Mouse (Mus musculus) hindbrain, embryonic 14.5 days (tissue): Measurements from ENCODE around the gene Zfp593. TPM values are rescaled to one million over a fixed set of nuclear protein-coding genes. Genes with fewer than 3 reads are reported as not detected.

Source experiments
- ATAC-seq: fragments of 200-750 bp; cut with Nextera tagmentation; 2 replicates; pipeline ENCODE4 v1.8.0; 2017; ENCODE audit warnings: moderate number of reproducible peaks, mild to moderate bottlenecking, moderate TSS enrichment, moderate library complexity; ENCODE audit not compliant: low FRiP score
- DNase-seq: peaks from one replicate; pipeline ENCODE4 v3.0.0-alpha.2; 2015; ENCODE audit warnings: low spot score
- H3K27ac ChIP-seq: fragments of 300-500 bp; sonication (generic); 2 replicates; pipeline ENCODE4 v1.5.1; 2014; ENCODE audit warnings: mild to moderate bottlenecking, moderate library complexity
- H3K27me3 ChIP-seq: fragments of 300-500 bp; sonication (generic); 2 replicates; pipeline ENCODE4 v1.6.1; 2014; ENCODE audit warnings: mild to moderate bottlenecking, low read length, mixed read lengths; ENCODE audit not compliant: control insufficient read depth, insufficient read depth
- H3K36me3 ChIP-seq: fragments of 300-500 bp; sonication (generic); replicated peaks from 2 replicates; pipeline ENCODE4 v1.6.1; 2014; ENCODE audit not compliant: control insufficient read depth, insufficient read depth
- H3K4me1 ChIP-seq: fragments of 300-500 bp; sonication (generic); replicated peaks from 2 replicates; pipeline ENCODE4 v1.6.1; 2014; ENCODE audit warnings: antibody characterized with exemption, low read length, mixed read lengths; ENCODE audit not compliant: control insufficient read depth, insufficient read depth
- H3K4me2 ChIP-seq: fragments of 300-500 bp; sonication (generic); replicated peaks from 2 replicates; pipeline ENCODE4 v1.6.1; 2014; ENCODE audit warnings: mild to moderate bottlenecking, moderate library complexity
- H3K4me3 ChIP-seq: fragments of 300-500 bp; sonication (generic); replicated peaks from 2 replicates; pipeline ENCODE4 v1.5.1; 2014; ENCODE audit warnings: mild to moderate bottlenecking, low read length
- H3K9ac ChIP-seq: fragments of 300-500 bp; sonication (generic); 2 replicates; pipeline ENCODE4 v1.6.1; 2014
- H3K9me3 ChIP-seq: fragments of 300-500 bp; sonication (generic); 2 replicates; pipeline ENCODE4 v1.6.1; 2016; ENCODE audit warnings: low read length; ENCODE audit not compliant: control insufficient read depth
- WGBS: fragments of 180-500 bp; shearing (Covaris S2); extraction: QIAGEN DNeasy Blood & Tissue Kit; methylation state at CpG from one replicate; pipeline ENCODE4 v1.1.7; 2014; 5-methylcytosine and 5-hydroxymethylcytosine counted together
- polyA plus RNA-seq: library from polyadenylated mRNA; unstranded; fragments of >200 nt; fragmentation: Nextera tagmentation; extraction: Ambion mirVana; gene quantifications from 2 replicates; pipeline ENCODE4 v1.2.1, GENCODE M21; 2014

The Zfp593 gene
- polyA plus RNA-seq, 1 experiment from 2014 or later: 14.4 TPM

DNA sequence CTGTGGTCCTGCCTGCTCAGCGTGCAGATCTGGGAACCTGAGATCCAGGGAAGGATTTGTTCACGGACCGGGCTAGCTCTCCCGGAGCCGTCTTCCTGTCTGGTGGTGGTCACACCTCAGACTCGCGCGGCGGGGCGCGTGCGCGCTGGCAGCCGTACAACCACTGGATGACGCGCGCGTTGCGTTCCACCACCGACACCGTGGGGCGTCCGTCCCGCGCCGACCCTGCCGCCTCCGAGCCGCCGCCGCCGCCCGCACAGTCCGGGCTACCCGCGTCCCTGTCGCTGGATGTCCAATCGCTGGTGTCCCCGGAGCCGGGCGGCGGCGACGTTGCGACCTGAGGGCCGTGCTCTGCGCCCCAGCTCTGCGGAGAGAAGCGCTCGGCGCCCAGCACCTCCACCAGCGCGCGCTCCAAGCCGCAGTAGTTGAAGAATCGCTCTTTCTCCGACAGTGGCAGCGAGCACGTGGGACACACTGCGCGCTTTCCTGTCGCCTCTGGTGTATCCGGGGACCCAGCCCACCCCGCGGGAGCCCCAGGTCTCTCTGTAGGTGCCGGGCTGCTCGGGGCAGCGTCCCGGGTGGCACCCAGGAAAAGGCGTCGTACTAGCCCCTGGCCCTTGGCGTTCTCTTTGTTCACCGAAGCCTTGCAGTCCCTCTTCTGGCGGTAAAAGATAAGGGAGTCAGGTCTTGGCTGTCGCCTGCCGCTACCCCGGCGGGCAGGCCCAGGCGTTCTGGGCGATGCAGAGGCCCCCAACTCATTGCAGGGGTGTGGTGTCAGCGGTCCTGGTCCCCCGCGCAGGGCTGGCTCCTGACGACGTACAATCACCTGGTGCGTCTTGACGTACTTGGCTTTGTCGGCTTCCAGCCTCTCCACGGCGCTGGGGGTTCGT is 6.1 kb upstream of the Zfp593 start:
- under 1% methylated on average over 91 of the region's 91 CpGs for WGBS
- peak; percentile 78 for DNase-seq
- Histone ChIP-seq H3K27me3 (peaks cover 83% of the 10 kb centered on the region), H3K4me1 (peaks cover 30% of the 10 kb centered on the region), H3K27ac (peak overlapping the region; percentile 88), H3K9me3 (no peaks in the 10 kb centered on the region), H3K4me2 (peak overlapping the region; percentile 88), H3K4me3 (peak overlapping the region; percentile 61), H3K9ac (peak overlapping the region; percentile 80), H3K36me3 (no peaks in the 10 kb centered on the region)
- ATAC-seq: peak; percentile 42

DNA sequence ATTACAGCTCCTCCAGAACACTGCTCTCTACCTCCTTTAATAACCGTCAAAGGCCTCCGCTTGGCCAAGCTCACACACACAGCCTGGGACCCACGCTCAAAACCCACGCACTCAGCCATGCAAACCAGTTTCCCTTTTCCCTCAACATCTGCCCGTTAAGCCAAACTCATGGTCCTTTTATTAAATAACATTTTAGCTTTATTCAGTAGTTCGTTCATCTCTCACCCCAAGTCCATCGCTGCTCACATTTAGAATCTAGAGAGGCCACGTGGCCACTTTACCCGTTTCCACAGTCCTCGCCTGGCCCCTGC is 5.5 kb upstream of the Zfp593 start:
- ATAC-seq: no peak
- 8% methylated on average over 10 of the region's 10 CpGs for whole genome bisulfite sequencing
- peak overlapping the region; percentile 80 for H3K9ac ChIP-seq
- H3K9me3 ChIP-seq: no peaks in the 10 kb centered on the region
- H3K4me2 ChIP-seq: peak overlapping the region; percentile 88
- H3K27me3 ChIP-seq: peaks cover 78% of the 10 kb centered on the region
- H3K27ac ChIP-seq: peak overlapping the region; percentile 88
- peak overlapping the region; percentile 61 for H3K4me3 ChIP-seq
- H3K36me3 ChIP-seq: no peaks in the 10 kb centered on the region
- peaks cover 36% of the 10 kb centered on the region for H3K4me1 ChIP-seq
- DNase-seq: peak; percentile 34

DNA sequence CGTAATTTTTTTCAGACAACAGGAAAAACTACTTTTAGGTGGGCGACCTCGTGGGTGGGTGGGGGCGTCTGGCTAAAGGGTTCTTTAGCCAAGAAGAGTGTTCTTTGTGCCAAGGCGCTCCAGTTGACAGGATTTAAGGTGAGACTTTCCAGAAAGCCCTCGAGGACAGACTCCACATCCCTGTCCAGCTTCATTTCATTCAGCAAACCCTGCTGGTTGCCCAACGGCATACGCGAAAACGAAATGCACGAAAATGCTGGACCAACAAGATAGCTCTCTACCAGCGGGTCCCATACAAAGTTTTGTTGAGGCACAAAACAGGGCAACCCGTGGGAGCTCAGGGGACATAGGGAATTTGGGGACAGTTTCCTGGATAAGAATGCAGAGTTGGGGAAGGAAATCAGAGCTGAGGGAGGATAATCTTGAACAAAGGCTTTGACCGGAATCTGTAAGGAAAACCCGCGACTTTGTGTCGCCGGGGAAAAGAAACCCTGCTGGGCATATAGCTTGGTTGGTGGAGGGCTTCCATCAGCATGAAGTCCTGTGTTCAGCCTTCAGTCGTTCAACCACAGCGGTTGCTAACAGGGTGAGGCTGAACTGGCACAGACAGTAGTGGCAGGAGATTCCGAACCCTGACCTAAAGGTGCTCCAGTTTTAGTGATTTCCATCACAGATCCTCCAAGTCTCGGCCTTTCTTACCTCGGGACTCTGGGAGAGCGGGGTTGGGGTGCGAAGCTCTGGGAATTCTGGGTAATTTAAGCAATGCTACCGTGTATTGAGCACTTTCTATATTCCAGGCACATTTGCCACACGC is 4.9 kb upstream of the Zfp593 start:
- Histone ChIP-seq H3K9ac (peak overlapping the region; percentile 80), H3K27me3 (peaks cover 73% of the 10 kb centered on the region), H3K36me3 (no peaks in the 10 kb centered on the region), H3K27ac (0 out of 2 replicates have a peak overlapping the region, but pooled peaks have one; percentile 88), H3K4me1 (peaks cover 37% of the 10 kb centered on the region), H3K4me3 (peak overlapping the region; percentile 61), H3K9me3 (no peaks in the 10 kb centered on the region), H3K4me2 (peak overlapping the region; percentile 88)
- 5% methylated on average over 27 of the region's 27 CpGs for WGBS
- ATAC-seq (no peak), DNase-seq (no peak)

DNA sequence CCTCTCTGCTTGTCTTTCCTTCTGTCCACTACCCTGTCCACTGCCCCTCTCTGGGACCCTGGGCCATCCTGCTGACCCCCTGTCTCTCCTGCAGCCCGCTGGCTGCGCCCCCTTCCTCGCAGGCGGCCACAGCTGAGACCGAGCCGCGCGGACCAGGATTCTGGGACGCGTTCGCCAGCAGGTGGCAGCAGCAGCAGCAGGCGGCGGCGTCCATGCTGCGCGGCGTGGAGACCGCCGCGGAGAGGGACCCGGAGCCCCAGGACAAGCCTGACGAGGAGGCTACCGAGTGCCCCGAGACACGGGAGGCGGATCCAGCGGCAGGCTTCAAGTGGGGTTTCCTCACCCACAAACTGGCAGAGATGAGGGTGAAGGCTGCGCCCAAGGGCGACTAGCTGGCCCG is 4.3 kb upstream of the Zfp593 start:
- WGBS: 1% methylated on average over 30 of the region's 30 CpGs
- ATAC-seq: peak; percentile 49; the same call in 1 of the 2 replicates
- no peak overlapping the region for H3K27ac ChIP-seq
- peak overlapping the region; percentile 80 for H3K9ac ChIP-seq
- peak; percentile 79 for DNase-seq
- H3K4me3 ChIP-seq: peak overlapping the region; percentile 61
- no peaks in the 10 kb centered on the region for H3K36me3 ChIP-seq
- peak overlapping the region; percentile 88 for H3K4me2 ChIP-seq
- peaks cover 69% of the 10 kb centered on the region for H3K27me3 ChIP-seq
- no peaks in the 10 kb centered on the region for H3K9me3 ChIP-seq
- peaks cover 40% of the 10 kb centered on the region for H3K4me1 ChIP-seq

DNA sequence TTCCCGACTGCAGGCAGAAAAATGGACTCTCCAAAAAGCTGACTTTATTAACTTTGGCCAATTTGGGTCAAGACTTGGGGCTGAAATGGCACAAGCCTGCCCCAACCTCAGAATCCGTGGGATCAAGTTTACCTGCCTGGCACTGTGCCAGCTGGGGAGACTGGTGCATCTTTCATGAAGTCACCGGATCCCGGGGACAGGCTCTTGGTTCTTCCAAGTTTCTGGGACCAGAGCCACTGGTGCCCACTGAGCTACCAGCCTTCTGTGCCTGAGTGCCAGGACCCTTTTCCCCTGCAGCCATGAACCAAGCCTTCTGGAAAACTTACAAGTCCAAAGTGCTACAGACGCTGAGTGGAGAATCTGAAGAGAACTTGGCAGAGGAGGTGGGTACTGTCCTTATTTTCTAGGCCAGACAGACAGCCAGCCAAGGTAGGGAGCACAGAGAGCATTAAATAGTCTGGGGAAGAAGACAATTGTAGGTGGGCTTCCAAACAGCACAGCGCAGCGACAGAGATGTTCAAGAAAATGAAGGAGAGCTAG is 1.4 kb upstream of the Zfp593 start, which contains the start of gene Gm30191:
TSS of gene Gm30191 (plus strand) at position 217 of the 540 bp plus-strand sequence.
- peak within 1 kb of the TSS; percentile 85 for H3K4me3 ChIP-seq
- ATAC-seq (no peak), DNase-seq (no peak)
- no peaks in the 10 kb centered on the region for H3K36me3 ChIP-seq
- H3K4me2 ChIP-seq: peak within 1 kb of the TSS; percentile 98
- no peaks in the 10 kb centered on the region for H3K9me3 ChIP-seq
- H3K9ac ChIP-seq: peak within 1 kb of the TSS; percentile 83
- H3K4me1 ChIP-seq: peaks cover 39% of the 10 kb centered on the region
- no peak within 1 kb of the TSS for H3K27ac ChIP-seq
- 64% methylated on average over 7 of the region's 7 CpGs for WGBS
- H3K27me3 ChIP-seq: peaks cover 41% of the 10 kb centered on the region

DNA sequence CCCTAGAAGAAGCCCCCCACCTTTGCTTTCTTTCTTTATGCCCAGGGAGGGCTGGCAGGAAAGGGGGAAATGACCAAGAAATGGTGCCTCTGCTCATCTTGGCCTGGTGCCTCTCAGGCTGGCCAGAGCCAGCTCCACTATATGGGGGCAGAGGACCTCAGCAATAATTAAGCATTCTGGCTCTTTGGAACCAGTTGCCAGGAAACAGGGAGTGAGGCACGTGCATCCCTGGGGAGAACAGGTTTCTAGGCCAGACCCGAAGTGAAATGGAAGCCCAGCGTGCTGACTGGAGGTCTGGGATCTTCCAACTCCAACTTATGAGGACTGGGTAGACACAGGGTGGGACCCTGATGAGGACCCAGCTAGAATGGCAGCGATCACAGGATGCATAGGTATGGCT is 864 bp upstream of the Zfp593 start:
- no peak overlapping the region for H3K27ac ChIP-seq

DNA sequence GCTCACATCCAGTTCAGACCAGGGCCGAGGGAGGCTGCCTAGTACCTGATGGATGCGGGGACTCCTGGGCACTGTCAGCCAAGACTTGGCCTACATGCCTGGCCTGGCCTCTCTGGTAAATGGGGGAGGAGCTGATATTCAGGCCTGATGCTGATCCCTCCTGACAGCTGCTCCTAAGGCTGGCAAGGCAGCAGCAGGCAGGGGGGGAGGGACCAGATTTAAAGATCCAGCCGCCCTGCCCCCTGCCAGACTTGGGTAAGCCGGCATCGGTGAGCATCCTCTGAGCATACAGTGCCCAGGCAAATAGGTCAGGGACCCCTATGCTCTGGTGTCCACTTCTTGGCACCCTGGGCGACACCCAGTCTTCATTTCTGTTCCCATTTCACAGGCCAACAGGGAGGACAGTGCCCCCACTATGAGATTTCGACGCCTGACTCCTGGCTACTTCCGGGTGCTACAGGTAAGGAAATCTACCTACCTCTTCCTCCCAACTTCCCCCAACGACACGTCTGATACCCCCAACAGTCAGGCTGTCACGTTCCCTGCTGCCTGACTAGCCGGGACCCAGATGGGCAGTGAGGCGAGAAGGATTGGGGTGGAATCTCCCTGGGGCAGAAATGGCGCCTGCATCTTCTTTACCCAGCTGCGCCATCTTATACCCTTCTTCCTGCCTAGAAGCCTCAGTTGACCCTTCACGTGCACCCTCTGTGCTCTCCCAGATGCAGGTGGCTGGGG is 1.7 kb downstream of the Zfp593 start, which contains the start of gene E130218I03Rik:
TSS of gene E130218I03Rik (plus strand) at position 147 of the 735 bp plus-strand sequence.
- ATAC-seq (no peak), DNase-seq (no peak)
- Histone ChIP-seq H3K27me3 (peaks cover 16% of the 10 kb centered on the region), H3K36me3 (no peaks in the 10 kb centered on the region), H3K9me3 (no peaks in the 10 kb centered on the region), H3K9ac (no peak within 1 kb of the TSS; the same call in 1 of the 2 replicates), H3K27ac (no peak within 1 kb of the TSS), H3K4me1 (peaks cover 17% of the 10 kb centered on the region), H3K4me3 (peak within 1 kb of the TSS; percentile 85; the same call in 1 of the 2 replicates), H3K4me2 (peak within 1 kb of the TSS; percentile 98)
- 92% methylated on average over 17 of the region's 17 CpGs for WGBS

More for the DNA sequence above, 864 bp upstream of the Zfp593 start:
- peaks cover 36% of the 10 kb centered on the region for H3K27me3 ChIP-seq
- peak overlapping the region; percentile 98 for H3K4me2 ChIP-seq
- H3K4me1 ChIP-seq: peaks cover 35% of the 10 kb centered on the region
- H3K4me3 ChIP-seq: no peak overlapping the region
- no peaks in the 10 kb centered on the region for H3K9me3 ChIP-seq
- no peak overlapping the region for H3K9ac ChIP-seq
- WGBS: 21% methylated on average over 4 of the region's 4 CpGs
- DNase-seq (peak; percentile 57), ATAC-seq (peak; percentile 18; the same call in 1 of the 2 replicates)
- no peaks in the 10 kb centered on the region for H3K36me3 ChIP-seq

DNA sequence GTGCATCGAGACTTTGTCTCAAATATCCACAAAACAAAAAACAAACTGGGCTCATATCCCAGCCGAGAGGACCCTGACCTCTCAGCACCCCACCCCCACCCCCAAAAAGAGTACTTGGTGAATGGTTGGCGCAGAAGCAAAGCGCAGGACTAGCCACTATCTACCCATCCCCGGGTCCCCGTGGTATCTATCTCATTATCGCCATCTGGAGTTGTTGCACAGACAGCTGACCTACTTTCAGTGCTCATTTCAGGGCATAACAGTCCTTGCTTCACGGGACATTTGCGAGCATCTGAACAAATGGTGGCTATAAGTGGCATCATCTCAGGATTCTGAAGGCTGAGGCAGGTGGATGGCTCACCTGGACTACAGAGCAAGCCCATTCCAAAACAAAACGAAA is 6.7 kb downstream of the Zfp593 start:
- Histone ChIP-seq H3K4me3 (no peak overlapping the region), H3K4me1 (0 out of 2 replicates have a peak, but pooled peaks cover 6% of the 10 kb centered on the region), H3K9ac (no peak overlapping the region), H3K36me3 (no peaks in the 10 kb centered on the region), H3K4me2 (peak overlapping the region; percentile 28; the same call in 1 of the 2 replicates), H3K27me3 (peaks cover 18% of the 10 kb centered on the region), H3K27ac (no peak overlapping the region), H3K9me3 (no peaks in the 10 kb centered on the region)
- 13% methylated on average over 10 of the region's 10 CpGs for WGBS
- ATAC-seq (no peak), DNase-seq (no peak)
